Mouse (Mus musculus) intestine, embryonic 15.5 days (tissue): Measurements from ENCODE around the gene Rassf5. TPM values are rescaled to one million over a fixed set of nuclear protein-coding genes. Genes with fewer than 3 reads are reported as not detected.

Experiments used
- ATAC-seq: fragments of 200-750 bp; cut with Nextera tagmentation; 2 replicates; pipeline ENCODE4 v1.8.0; 2017; ENCODE audit warnings: moderate TSS enrichment, moderate library complexity
- H3K27ac ChIP-seq: fragments of 300-500 bp; sonication (generic); 2 replicates; pipeline ENCODE4 v1.5.1; 2015; ENCODE audit warnings: mild to moderate bottlenecking, inconsistent platforms
- H3K27me3 ChIP-seq: fragments of 300-500 bp; sonication (generic); replicated peaks from 2 replicates; pipeline ENCODE4 v1.6.1; 2015; ENCODE audit warnings: inconsistent platforms
- H3K36me3 ChIP-seq: fragments of 300-500 bp; sonication (generic); 2 replicates; pipeline ENCODE4 v1.6.1; 2015; ENCODE audit warnings: inconsistent platforms
- H3K4me1 ChIP-seq: fragments of 300-500 bp; sonication (generic); replicated peaks from 2 replicates; pipeline ENCODE4 v1.6.1; 2015; ENCODE audit warnings: inconsistent platforms
- H3K4me2 ChIP-seq: fragments of 300-500 bp; sonication (generic); replicated peaks from 2 replicates; pipeline ENCODE4 v1.6.1; 2015; ENCODE audit warnings: mild to moderate bottlenecking, inconsistent platforms
- H3K4me3 ChIP-seq: fragments of 300-500 bp; sonication (generic); replicated peaks from 2 replicates; pipeline ENCODE4 v1.5.1; 2015; ENCODE audit warnings: inconsistent platforms
- H3K9ac ChIP-seq: fragments of 300-500 bp; sonication (generic); 2 replicates; pipeline ENCODE4 v1.6.1; 2015; ENCODE audit warnings: inconsistent platforms
- H3K9me3 ChIP-seq: fragments of 300-500 bp; sonication (generic); 2 replicates; pipeline ENCODE4 v1.6.1; 2016; ENCODE audit warnings: inconsistent platforms
- WGBS: fragments of 180-500 bp; shearing (Covaris S2); methylation state at CpG from one replicate; pipeline ENCODE4 v1.1.7; 2015; 5-methylcytosine and 5-hydroxymethylcytosine counted together
- polyA plus RNA-seq: library from polyadenylated mRNA; unstranded; fragments of >200 nt; fragmentation: Nextera tagmentation; extraction: Ambion mirVana; gene quantifications from 2 replicates; pipeline ENCODE4 v1.2.1, GENCODE M21; 2015

Gene Rassf5
- polyA plus RNA-seq, 1 experiment from 2014 or later, result 2.8 TPM

DNA sequence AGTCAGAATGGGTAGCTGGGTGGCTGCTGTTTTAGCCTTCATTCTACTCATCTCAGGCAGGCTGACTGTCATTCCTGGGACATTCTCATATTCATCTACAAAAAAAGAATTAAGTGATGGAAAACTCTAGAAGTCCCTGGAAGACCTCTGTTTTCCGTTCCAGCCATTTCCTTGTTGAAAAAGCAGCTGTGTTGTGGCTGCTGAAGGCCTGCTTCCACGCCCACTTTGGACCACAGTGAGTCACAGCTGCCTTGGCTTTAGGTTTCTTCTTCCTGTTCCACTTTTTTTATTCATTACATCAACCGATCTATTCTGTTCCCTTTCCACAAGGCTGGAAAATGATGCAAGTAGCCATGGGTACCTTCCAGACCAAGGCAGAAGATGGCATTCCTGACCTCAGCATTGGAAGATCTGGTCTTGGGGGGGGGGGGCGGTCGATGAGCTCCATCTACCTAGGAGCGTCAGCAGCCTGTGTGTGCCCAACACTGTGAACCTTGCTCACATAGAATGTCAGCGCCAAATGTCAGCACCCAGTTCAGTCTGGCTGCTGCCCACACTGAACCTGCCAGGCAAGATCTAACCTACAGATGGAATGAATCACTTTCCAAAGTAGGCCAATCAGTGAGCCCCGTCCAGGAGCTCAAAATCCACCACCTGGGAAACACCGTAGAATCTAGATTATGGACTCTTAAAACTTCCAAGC, 60.7 kb downstream of the Rassf5 start:
- H3K9me3 ChIP-seq, result no peaks in the 10 kb centered on the region
- H3K27me3 ChIP-seq, result no peaks in the 10 kb centered on the region
- no peak overlapping the region for H3K4me2 ChIP-seq
- H3K4me3 ChIP-seq, result no peak overlapping the region
- no peak overlapping the region for H3K27ac ChIP-seq
- H3K9ac ChIP-seq, result no peak overlapping the region
- 73% methylated on average over 9 of the region's 9 CpGs for WGBS
- peaks cover 9% of the 10 kb centered on the region; the same call in 1 of the 2 replicates for H3K4me1 ChIP-seq
- no peak for ATAC-seq
- 0 out of 2 replicates have a peak, but pooled peaks cover 2% of the 10 kb centered on the region for H3K36me3 ChIP-seq

DNA sequence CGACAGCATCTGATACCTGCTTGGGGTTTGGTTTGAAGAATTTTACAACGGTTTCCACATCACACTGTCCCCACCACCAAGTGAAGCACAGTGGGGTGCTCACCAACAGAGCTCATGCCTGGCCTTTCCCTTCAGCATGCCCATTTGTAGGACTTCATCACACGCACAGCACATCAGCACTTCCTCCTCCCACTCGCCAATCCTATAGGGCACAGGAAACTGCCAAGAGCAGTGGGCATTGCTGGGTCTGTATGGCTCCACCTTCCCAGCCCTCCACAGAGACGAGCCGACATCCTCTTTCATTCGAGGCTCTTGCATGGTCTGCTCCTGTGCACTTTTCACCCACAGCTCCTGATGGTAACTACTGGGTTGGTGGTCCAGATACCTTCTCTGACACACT, 61.9 kb downstream of the Rassf5 start:
- H3K27me3 ChIP-seq, result no peaks in the 10 kb centered on the region
- 87% methylated on average over 7 of the region's 7 CpGs for WGBS
- H3K9me3 ChIP-seq, result no peaks in the 10 kb centered on the region
- H3K4me1 ChIP-seq, result peaks cover 9% of the 10 kb centered on the region; the same call in 1 of the 2 replicates
- H3K27ac ChIP-seq, result no peak overlapping the region
- H3K9ac ChIP-seq, result no peak overlapping the region
- H3K36me3 ChIP-seq, result 0 out of 2 replicates have a peak, but pooled peaks cover 2% of the 10 kb centered on the region
- no peak overlapping the region for H3K4me3 ChIP-seq
- H3K4me2 ChIP-seq, result no peak overlapping the region
- no peak for ATAC-seq

DNA sequence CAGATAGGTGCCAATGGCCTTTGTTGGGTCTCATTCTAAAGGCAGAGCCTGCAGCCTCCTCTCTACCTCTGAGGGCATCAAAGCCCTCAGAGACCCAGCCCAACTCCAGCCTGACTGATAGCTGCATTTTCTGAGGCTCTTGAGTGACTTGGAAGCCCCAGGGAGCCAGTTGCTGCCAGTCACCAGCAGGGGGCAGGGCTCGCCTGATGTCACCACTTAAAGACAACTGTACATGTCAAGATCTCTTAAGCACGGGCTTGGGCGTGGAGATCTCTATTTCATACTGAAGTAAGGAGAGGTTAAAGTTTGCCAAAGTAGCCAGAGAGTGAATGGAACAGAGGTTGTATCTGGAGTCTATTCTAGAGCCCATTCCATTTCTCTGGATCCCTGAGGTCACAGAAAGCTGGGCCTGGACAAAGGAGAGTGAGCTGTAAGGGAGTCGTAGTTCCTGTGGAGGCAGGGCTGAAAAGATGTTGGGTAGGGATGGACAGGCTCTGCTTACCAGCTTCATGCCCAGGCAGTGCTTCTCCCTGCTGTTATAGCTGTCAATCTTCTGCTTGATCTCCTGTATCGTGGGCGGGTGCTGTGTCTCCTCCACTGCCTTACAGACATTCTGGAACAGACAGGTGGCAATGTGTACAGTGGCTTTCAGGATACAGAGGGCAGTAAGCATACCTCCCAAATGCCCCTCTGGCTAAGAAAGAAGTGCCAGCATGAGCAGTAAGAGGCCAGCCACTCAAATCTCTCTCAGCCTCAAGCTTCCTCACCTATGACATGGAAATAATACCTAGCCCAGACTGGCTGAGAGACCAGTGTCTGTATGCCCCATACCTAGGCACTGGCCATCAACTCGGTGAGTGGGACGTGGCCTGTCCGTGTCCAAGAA, 63.2 kb downstream of the Rassf5 start:
- H3K36me3 ChIP-seq, result peaks cover 7% of the 10 kb centered on the region; the same call in 1 of the 2 replicates
- no peak overlapping the region for H3K4me3 ChIP-seq
- H3K9ac ChIP-seq, result no peak overlapping the region
- H3K27ac ChIP-seq, result no peak overlapping the region
- H3K4me2 ChIP-seq, result no peak overlapping the region
- peaks cover 9% of the 10 kb centered on the region; the same call in 1 of the 2 replicates for H3K4me1 ChIP-seq
- H3K27me3 ChIP-seq, result no peaks in the 10 kb centered on the region
- WGBS, result 63% methylated on average over 9 of the region's 9 CpGs
- H3K9me3 ChIP-seq, result no peaks in the 10 kb centered on the region
- ATAC-seq, result peak; percentile 62

DNA sequence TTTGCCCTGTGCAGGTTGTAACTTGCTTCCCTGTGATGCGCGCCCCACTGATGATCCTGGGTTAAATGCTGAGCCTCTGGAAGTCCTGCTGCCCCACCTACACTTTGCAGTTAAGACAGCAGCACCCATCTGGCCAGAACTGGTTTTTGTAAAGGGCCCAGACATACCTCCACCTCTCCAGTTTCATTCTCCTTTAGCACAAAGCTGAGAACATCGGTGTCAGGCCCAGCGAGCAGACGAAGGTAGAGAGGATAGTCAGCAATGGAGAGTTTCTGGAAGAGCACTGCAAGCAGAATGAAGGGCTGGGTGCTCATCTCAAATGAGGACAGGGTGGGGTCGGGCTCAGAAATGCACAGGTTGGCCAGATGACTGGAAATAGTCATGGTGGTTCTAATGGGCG, 64.7 kb downstream of the Rassf5 start:
- no peaks in the 10 kb centered on the region for H3K9me3 ChIP-seq
- WGBS, result 94% methylated on average over 7 of the region's 7 CpGs
- no peak overlapping the region for H3K27ac ChIP-seq
- H3K4me1 ChIP-seq, result peaks cover 9% of the 10 kb centered on the region; the same call in 1 of the 2 replicates
- H3K4me3 ChIP-seq, result no peak overlapping the region
- no peak for ATAC-seq
- H3K4me2 ChIP-seq, result no peak overlapping the region
- H3K36me3 ChIP-seq, result peaks cover 15% of the 10 kb centered on the region; the same call in 1 of the 2 replicates
- no peaks in the 10 kb centered on the region for H3K27me3 ChIP-seq
- H3K9ac ChIP-seq, result no peak overlapping the region

DNA sequence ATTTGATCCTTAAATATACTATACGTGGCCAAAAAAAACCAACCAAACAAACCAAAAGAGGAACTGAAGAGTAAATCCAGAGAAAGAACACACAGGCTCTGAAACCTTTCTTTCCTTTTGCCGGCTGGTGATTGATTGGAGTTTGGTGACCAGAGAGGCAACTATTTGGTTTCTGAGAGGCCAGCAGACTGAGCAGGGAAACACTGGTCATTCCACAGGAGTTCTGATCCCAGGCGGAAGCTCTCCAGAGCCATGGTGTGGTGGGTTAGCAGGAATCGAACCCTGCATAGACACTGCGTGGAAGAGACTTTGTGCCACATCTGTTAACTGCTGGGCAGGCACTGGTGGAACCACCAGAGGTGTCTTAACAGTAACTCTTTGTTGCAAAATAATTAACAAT, 67.0 kb downstream of the Rassf5 start:
- no peak overlapping the region for H3K4me2 ChIP-seq
- peaks cover 25% of the 10 kb centered on the region for H3K36me3 ChIP-seq
- ATAC-seq, result no peak
- 79% methylated on average over 5 of the region's 5 CpGs for WGBS
- H3K4me3 ChIP-seq, result no peak overlapping the region
- no peaks in the 10 kb centered on the region for H3K4me1 ChIP-seq
- no peaks in the 10 kb centered on the region for H3K9me3 ChIP-seq
- no peak overlapping the region for H3K27ac ChIP-seq
- no peak overlapping the region for H3K9ac ChIP-seq
- no peaks in the 10 kb centered on the region for H3K27me3 ChIP-seq

DNA sequence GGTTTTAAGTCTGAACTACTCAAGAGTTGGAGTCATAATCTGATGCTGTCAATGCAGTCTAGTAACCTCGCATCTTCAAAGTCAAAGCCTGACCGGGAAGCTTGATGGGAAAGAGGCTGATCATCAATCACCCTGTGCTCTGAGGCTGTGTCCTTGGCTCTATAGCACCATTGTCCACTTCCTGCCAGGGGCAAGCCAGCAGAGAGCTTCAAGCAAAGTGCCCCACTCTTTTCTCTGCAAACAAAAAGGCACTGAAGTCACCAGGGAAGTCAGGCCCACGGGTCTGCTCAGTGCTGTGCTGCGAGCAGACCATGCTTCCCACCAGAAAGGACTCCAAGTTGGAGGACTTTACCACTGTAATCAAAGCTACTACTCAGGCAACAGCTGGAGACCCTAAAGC, 67.8 kb downstream of the Rassf5 start:
- Histone ChIP-seq H3K4me3 (no peak overlapping the region), H3K9ac (no peak overlapping the region), H3K4me2 (no peak overlapping the region), H3K27ac (no peak overlapping the region), H3K36me3 (peaks cover 25% of the 10 kb centered on the region), H3K4me1 (no peaks in the 10 kb centered on the region), H3K27me3 (no peaks in the 10 kb centered on the region), H3K9me3 (no peaks in the 10 kb centered on the region)
- no peak for ATAC-seq
- WGBS, result 81% methylated on average over 4 of the region's 4 CpGs

DNA sequence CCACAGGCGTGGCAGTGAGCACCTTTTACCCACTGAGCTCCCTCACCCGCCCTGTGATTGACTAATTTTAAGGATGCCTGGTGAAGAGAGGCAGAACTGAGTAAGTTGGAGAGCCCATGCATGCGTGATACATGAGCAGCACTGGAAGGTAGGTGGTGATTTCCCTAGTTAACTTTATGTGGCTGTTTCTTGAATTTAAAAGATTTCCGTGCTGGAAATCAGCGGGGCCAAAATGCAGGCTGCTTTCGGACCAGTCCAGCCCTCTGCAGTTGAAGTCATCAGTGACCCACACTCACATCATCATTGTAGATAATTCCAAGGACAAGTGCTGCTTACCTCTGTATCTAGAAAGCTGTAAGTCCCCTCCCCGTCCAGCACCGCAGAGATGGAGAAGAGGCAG, 69.2 kb downstream of the Rassf5 start:
- ATAC-seq, result no peak
- WGBS, result 93% methylated on average over 8 of the region's 8 CpGs
- no peaks in the 10 kb centered on the region for H3K4me1 ChIP-seq
- no peak overlapping the region for H3K27ac ChIP-seq
- H3K9ac ChIP-seq, result no peak overlapping the region
- no peaks in the 10 kb centered on the region for H3K27me3 ChIP-seq
- no peak overlapping the region for H3K4me3 ChIP-seq
- peaks cover 37% of the 10 kb centered on the region for H3K36me3 ChIP-seq
- H3K4me2 ChIP-seq, result no peak overlapping the region
- no peaks in the 10 kb centered on the region for H3K9me3 ChIP-seq

DNA sequence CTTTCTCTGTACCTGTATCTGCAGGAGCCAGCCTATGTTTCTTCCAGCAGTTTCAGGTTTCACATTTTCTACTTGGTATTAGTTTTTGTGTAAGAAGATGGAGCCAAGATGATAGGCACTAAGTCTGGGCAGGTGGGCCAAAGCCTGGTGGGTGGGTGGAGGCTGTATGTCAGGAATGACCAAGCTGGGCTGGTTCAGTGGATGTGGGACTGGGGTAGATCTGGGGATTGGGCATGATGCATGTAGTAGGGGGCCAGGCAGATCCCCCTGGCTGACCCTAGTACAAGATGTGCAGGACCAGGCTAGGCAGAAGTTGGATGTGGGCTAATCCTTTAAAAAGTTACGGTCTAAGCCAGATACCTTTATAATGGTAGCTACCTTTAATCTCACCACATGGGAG, 69.9 kb downstream of the Rassf5 start:
- Histone ChIP-seq H3K9me3 (no peaks in the 10 kb centered on the region), H3K9ac (no peak overlapping the region), H3K4me3 (no peak overlapping the region), H3K27ac (no peak overlapping the region), H3K36me3 (peaks cover 40% of the 10 kb centered on the region), H3K27me3 (no peaks in the 10 kb centered on the region), H3K4me2 (no peak overlapping the region), H3K4me1 (no peaks in the 10 kb centered on the region)
- WGBS, result 100% methylated on average over 1 of the region's 1 CpGs
- no peak for ATAC-seq

DNA sequence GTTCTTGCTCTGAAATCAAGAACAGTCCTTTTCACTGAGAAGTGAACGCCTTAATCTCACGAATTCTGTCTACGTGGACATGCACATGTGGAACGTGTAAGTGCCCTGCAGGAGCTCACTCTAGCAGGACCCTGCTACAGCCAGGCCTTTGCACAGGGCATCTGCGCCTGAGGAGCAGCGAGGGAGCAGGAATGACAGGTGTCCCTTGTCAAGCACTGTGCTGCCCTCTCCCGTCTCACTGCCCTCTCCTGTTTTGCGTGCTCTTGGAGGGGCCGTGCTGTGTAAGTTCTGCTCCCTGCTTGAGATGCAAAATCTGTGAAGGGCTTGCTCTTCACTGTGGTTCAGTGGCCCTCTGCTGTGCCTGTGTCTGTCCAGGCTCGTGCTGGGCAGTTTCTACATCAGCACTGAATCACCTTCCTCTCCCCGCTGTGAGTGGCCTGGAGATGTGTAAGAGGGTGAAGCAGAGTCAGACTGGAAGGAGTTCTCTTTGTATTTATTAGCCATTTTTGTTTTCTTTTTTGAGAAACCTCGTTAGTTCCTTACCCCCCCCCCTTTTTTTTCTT, 70.7 kb downstream of the Rassf5 start:
- Histone ChIP-seq H3K4me3 (no peak overlapping the region), H3K27me3 (no peaks in the 10 kb centered on the region), H3K9me3 (no peaks in the 10 kb centered on the region), H3K36me3 (peaks cover 42% of the 10 kb centered on the region), H3K4me1 (no peaks in the 10 kb centered on the region), H3K27ac (no peak overlapping the region), H3K4me2 (no peak overlapping the region), H3K9ac (no peak overlapping the region)
- ATAC-seq, result no peak
- 75% methylated on average over 12 of the region's 12 CpGs for WGBS

DNA sequence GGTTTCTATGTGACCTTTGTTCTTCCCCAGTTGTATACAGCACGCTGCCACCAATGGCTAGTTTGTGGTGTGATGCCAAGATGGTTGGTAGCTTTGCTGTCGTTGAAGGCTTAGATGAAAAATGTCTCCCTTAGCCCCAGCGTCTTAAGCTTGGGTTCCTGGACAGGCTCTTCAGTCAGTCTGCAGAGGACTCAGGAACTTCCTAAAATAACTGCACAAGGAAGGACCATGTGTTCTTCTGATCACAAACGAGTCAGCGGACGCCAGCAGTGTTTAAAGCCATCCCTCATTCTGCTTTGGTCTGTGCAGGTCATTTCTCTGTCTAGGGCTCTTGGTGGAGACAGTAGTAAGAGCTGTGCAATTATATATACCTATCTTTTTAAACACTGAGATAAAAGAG, 71.2 kb downstream of the Rassf5 start:
- Histone ChIP-seq H3K9me3 (no peaks in the 10 kb centered on the region), H3K27ac (no peak overlapping the region), H3K36me3 (peaks cover 43% of the 10 kb centered on the region), H3K4me3 (no peak overlapping the region), H3K4me2 (no peak overlapping the region), H3K9ac (no peak overlapping the region), H3K27me3 (no peaks in the 10 kb centered on the region), H3K4me1 (no peaks in the 10 kb centered on the region)
- 76% methylated on average over 6 of the region's 6 CpGs for WGBS
- no peak for ATAC-seq

DNA sequence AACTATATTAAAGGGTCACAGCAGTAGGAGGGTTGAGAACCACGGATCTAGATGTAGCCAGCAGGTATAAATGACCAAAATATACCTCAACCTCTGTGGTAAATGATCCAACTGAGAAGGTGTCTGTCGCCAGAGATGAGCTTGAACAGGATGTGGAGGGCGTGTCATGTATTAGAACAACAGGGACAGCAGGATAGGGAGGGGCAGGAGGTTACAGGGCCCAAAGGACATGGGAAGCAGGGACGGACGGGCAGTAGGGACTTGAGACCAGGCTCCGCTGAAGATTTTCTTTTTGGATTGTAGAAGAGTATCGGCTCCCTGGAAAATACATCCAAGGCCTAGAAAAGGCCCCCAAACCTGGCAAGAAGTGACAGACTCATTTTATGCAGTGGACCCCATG, 72.1 kb downstream of the Rassf5 start:
- Histone ChIP-seq H3K4me3 (no peak overlapping the region), H3K27ac (no peak overlapping the region), H3K27me3 (no peaks in the 10 kb centered on the region), H3K4me1 (no peaks in the 10 kb centered on the region), H3K4me2 (no peak overlapping the region), H3K9ac (no peak overlapping the region), H3K9me3 (no peaks in the 10 kb centered on the region), H3K36me3 (peaks cover 51% of the 10 kb centered on the region)
- 85% methylated on average over 7 of the region's 7 CpGs for WGBS
- ATAC-seq, result no peak

DNA sequence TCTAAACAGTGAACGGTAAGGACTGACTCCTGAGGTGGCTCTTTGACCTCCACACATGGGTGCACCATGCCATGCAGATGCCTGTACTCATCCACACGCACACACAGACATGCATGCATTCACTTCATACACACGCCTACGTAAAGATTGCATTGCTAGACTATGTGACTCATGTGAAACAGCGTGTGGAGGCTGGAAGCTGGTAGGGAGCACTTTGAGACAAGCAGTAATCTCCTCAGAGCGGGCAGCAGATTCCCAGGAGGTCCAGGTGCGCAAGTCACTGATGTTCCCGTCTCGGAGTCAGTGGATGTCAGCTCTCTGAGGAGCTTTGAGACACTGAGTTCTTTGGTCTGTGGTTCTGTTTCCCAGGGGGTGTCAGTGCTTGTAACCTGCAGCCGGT, 77.4 kb downstream of the Rassf5 start:
- H3K4me2 ChIP-seq, result no peak overlapping the region
- H3K27me3 ChIP-seq, result no peaks in the 10 kb centered on the region
- no peak overlapping the region for H3K4me3 ChIP-seq
- H3K9me3 ChIP-seq, result no peaks in the 10 kb centered on the region
- ATAC-seq, result no peak
- H3K36me3 ChIP-seq, result peaks cover 56% of the 10 kb centered on the region
- no peak overlapping the region for H3K9ac ChIP-seq
- WGBS, result 95% methylated on average over 10 of the region's 10 CpGs
- no peaks in the 10 kb centered on the region for H3K4me1 ChIP-seq
- no peak overlapping the region for H3K27ac ChIP-seq
